Mouse (Mus musculus) bone marrow macrophage, adult 2 months (primary cell): ENCODE data around the gene Zfp865. TPM values are rescaled to one million over a fixed set of nuclear protein-coding genes. Genes with fewer than 3 reads are reported as not detected.

Experiments
- H3K27ac ChIP-seq: 2 replicates; pipeline ENCODE4 v1.5.1; 2012; ENCODE audit warnings: low read depth, low read length; ENCODE audit not compliant: insufficient read depth
- H3K4me1 ChIP-seq: 2 replicates; pipeline ENCODE4 v1.6.1; 2012; ENCODE audit warnings: low read length; ENCODE audit not compliant: control insufficient read depth, insufficient read depth
- H3K4me3 ChIP-seq: 2 replicates; pipeline ENCODE4 v1.5.1; 2012; ENCODE audit warnings: mild to moderate bottlenecking, low read length, moderate library complexity; ENCODE audit not compliant: insufficient read depth
- CTCF ChIP-seq: IDR thresholded peaks from 2 replicates; pipeline ENCODE4 v1.5.1; 2012; ENCODE audit warnings: low read depth, mild to moderate bottlenecking, low read length, moderate library complexity
- POLR2A ChIP-seq: IDR thresholded peaks from 2 replicates; pipeline ENCODE4 v1.6.1; 2012; ENCODE audit warnings: mild to moderate bottlenecking, low read depth, low read length, borderline replicate concordance
- polyA plus RNA-seq: library from polyadenylated mRNA; stranded (reverse); fragments of >200 nt; gene quantifications from 2 replicates; pipeline ENCODE4 v1.2.4, GENCODE M21; 2012; ENCODE audit not compliant: missing spikeins, insufficient read depth, insufficient read length

Gene Zfp865
- polyA plus RNA-seq, 1 experiment: 30.1 TPM

- Histone ChIP-seq H3K4me3 (peak within 1 kb of the TSS; percentile 97), H3K27ac (peak within 1 kb of the TSS; percentile 100), H3K4me1 (peaks cover 18% of the 10 kb centered on the region)
- TF ChIP-seq POLR2A (no peak), CTCF (no peak)
These were observed 4.8 kb upstream of the Zfp865 start, which contains the start of gene Gm44973 for GRCm38 (mm10) chr7:5015118-5016001. TSS of gene Gm44973 (plus strand) at chr7:5015496.

- Histone ChIP-seq H3K4me3 (peak overlapping the region; percentile 94), H3K4me1 (peaks cover 18% of the 10 kb centered on the region), H3K27ac (peak overlapping the region; percentile 80)
- TF ChIP-seq CTCF (no peak), POLR2A (no peak)
These were observed 4.1 kb upstream of the Zfp865 start for GRCm38 (mm10) chr7:5016057-5016456.

DNA sequence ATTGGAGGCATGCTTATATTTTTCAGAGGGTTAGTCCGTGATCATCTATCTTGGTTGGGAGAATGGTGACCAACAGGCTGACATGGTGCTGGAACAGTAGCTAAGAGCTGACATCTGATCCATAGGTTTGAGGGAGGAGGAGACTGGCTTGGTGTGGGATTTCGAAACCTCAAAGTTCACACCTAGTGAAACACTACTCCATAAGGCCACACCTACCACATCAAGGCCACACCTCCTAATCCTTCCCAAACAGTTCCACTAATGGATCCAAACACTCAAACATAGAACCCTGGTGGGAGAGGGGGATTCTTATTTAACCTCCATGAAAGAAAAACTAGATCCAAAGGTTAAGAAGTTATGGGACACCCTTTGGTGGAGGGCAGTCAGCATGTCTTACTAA lies 3.3 kb upstream of the Zfp865 start:
- Histone ChIP-seq H3K4me3 (no peak overlapping the region), H3K27ac (no peak overlapping the region), H3K4me1 (peaks cover 24% of the 10 kb centered on the region)
- TF ChIP-seq POLR2A (no peak), CTCF (no peak)

- Histone ChIP-seq H3K4me3 (no peak overlapping the region), H3K4me1 (peaks cover 24% of the 10 kb centered on the region), H3K27ac (no peak overlapping the region)
- no peak for TF ChIP-seq CTCF
- TF ChIP-seq POLR2A: no peak
These were observed 2.8 kb upstream of the Zfp865 start for GRCm38 (mm10) chr7:5017352-5017751.

- Histone ChIP-seq H3K4me3 (no peak overlapping the region), H3K4me1 (peaks cover 23% of the 10 kb centered on the region), H3K27ac (no peak overlapping the region)
- TF ChIP-seq POLR2A: no peak
- no peak for TF ChIP-seq CTCF
These were observed 2.2 kb upstream of the Zfp865 start for GRCm38 (mm10) chr7:5017931-5018330.

DNA sequence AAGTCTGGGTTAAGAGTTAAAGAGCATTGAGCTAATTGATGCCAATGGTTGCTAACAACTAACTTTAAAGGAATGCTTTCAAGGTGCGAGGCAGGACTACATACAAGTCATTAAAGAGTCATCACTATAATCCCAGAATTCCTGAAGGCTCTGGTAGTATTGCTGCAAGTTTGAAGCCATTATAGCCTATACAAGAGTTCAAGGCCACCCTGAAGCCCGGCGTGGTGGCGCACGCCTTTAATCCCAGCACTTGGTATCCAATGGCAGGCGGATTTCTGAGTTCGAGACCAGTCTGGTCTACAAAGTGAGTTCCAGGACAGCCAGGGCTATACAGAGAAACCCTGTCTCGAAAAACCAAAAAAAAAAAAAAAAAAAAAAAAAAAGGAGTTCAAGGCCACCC lies 600 bp upstream of the Zfp865 start:
- peak overlapping the region; percentile 88 for H3K27ac ChIP-seq
- peaks cover 18% of the 10 kb centered on the region for H3K4me1 ChIP-seq
- H3K4me3 ChIP-seq: peak overlapping the region; percentile 93

DNA sequence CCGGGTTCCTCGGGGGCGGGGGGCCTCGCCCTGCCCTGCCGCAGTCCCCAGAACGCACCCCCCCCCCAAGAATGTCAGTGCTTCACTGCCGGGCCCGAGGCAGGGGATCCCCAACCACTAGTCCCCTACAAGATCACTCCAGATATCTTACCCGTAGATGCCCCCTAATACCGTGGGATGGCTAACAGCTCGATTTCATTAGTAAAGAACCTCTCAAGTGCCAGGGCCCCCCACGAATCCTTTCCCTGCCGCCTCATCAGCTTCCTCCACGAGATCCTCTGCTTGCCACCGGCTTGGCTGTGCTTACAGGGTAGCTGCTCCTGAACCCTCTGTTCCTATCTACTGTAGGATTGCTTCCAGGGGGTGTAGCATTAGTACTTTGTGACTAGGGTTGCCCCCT lies 509 bp downstream of the Zfp865 start:
- Histone ChIP-seq H3K27ac (peak overlapping the region; percentile 88), H3K4me1 (peaks cover 18% of the 10 kb centered on the region), H3K4me3 (peak overlapping the region; percentile 93)
- TF ChIP-seq CTCF: no peak
- no peak for TF ChIP-seq POLR2A

GRCm38 (mm10) chr7:5021197-5021596 lies 1.0 kb downstream of the Zfp865 start:
- Histone ChIP-seq H3K4me1 (peaks cover 18% of the 10 kb centered on the region), H3K4me3 (peak overlapping the region; percentile 93), H3K27ac (peak overlapping the region; percentile 88; the same call in 1 of the 2 replicates)
- TF ChIP-seq CTCF (no peak), POLR2A (no peak)

DNA sequence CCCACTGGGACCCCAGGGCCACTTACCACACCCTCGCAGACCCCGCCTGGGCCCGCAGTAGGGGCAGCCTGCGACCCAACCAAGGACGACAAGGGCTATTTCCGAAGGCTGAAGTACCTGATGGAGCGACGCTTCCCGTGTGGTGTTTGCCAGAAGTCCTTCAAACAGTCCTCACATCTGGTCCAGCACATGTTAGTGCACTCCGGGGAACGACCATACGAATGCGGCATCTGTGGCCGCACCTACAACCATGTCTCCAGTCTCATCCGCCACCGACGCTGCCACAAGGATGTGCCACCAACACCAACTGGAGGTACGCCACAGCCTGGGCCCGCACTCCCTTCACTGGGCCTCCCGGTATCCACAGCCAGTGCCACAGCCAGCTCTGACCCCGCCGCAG lies 9.4 kb downstream of the Zfp865 start:
- TF ChIP-seq POLR2A (no peak), CTCF (no peak)
- Histone ChIP-seq H3K4me3 (no peak overlapping the region), H3K4me1 (no peaks in the 10 kb centered on the region), H3K27ac (no peak overlapping the region)

DNA sequence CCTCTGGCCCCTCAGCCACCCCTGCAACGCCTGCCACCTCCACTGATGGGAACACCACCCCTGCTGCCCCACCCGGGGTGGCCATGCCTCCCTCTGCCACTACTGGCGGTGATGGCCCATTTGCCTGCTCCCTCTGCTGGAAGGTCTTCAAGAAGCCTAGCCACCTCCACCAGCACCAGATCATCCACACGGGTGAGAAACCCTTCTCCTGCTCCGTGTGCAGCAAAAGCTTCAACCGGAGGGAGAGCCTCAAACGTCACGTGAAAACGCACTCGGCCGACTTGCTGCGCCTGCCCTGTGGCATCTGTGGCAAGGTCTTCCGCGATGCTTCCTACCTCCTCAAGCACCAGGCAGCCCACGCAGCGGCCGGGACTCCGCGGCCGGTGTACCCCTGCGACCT lies 9.8 kb downstream of the Zfp865 start:
- Histone ChIP-seq H3K4me3 (no peak overlapping the region), H3K4me1 (no peaks in the 10 kb centered on the region), H3K27ac (no peak overlapping the region)
- no peak for TF ChIP-seq POLR2A
- TF ChIP-seq CTCF: no peak
